Mouse (Mus musculus): ENCODE results near the gene F3. TPM values are rescaled to one million over a fixed set of nuclear protein-coding genes. Genes with fewer than 3 reads are reported as not detected.

The F3 gene
- polyA plus RNA-seq (2012; rRNA removed) = 7.2 and 8.2 TPM in 2 replicates

DNA sequence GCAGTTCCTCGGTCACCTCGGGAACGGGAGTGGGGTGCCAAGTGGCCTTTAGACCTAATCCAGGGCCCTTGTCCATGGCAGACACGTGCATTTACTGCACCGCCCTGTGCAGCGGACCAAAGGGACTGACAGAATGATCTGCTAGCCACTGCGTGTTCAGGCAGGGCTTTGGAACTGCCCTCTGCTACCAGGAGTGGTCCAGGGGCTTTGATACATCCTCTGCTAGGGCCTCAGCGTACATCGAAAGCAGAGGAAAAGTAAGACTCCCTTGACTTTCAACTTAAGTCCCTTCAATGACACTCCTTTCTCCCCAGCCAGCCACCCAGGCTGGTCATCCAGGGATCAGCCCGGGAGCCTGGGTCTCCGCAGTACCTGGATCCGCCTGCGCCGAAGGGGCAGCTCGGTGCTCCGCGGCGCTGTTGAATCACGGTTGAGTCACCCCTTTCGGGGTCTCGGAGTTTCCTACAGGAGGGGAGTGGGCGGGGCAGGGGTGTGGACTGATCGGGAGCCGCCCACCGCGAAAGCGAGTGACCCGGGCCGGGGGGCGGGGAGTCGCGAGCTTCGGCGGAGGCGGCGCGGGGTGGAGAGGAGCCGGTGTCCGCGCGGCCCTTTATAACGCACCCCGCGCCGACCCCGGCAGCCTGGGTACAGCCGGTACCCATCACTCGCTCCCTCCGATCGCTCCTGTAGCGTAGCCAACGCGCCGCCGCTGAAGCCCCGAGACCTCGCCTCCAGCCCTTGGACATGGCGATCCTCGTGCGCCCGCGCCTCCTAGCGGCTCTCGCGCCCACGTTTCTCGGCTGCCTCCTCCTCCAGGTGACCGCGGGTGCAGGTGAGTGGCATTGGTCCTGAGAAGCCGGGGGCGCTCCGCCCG is at the start of gene F3:
Gene F3, plus strand, starts transcription at position 567 of the 874 bp plus-strand sequence.

Other genes starting within 250 kb of the F3 start
- gene Slc44a3, start 191.1 kb upstream of the F3 start, polyA plus RNA-seq (2012; rRNA removed) = 0.20 and 0.54 TPM in 2 replicates
- not detected in 2 replicates for gene 4930432M17Rik, start 52.8 kb upstream of the F3 start, polyA plus RNA-seq (2012; rRNA removed)
- gene Abcd3, start 91.8 kb downstream of the F3 start, polyA plus RNA-seq (2012; rRNA removed) = 18.5 and 22.2 TPM in 2 replicates
- gene Arhgap29, start 229.0 kb downstream of the F3 start, polyA plus RNA-seq (2012; rRNA removed) = 22.3 and 27.1 TPM in 2 replicates

Measured in central nervous system, embryonic 14 days (tissue).